Mouse (Mus musculus) C2C12 (cell line): ENCODE measurements around the gene Gm38392.
"Not testable (repeated sequence)": the region's sequence is repeated elsewhere in the genome, so short reads cannot be mapped to it uniquely, and the experiment has no call there.

ENCODE experiments used
- CEBPB ChIP-seq: IDR thresholded peaks from one replicate; pipeline ENCODE4 v1.6.1; 2011; ENCODE audit warnings: low read depth, mild to moderate bottlenecking, control low read depth, moderate library complexity
- CTCF ChIP-seq: IDR thresholded peaks from one replicate; pipeline ENCODE4 v1.5.1; 2011; ENCODE audit not compliant: control insufficient read depth, insufficient read depth, insufficient read length
- FOSL1 ChIP-seq: IDR thresholded peaks from one replicate; pipeline ENCODE4 v1.8.0; 2011; ENCODE audit warnings: mild to moderate bottlenecking, low read length; ENCODE audit not compliant: poor library complexity, insufficient read depth, severe bottlenecking
- MAX ChIP-seq: IDR thresholded peaks from one replicate; pipeline ENCODE4 v1.6.1; 2011; ENCODE audit warnings: mild to moderate bottlenecking, control low read depth
- MYOD1 ChIP-seq: IDR thresholded peaks from one replicate; pipeline ENCODE4 v1.6.1; 2011; ENCODE audit warnings: low read depth; ENCODE audit not compliant: control insufficient read depth, insufficient read length
- MYOG ChIP-seq: IDR thresholded peaks from one replicate; pipeline ENCODE4 v1.6.1; 2011; ENCODE audit not compliant: control insufficient read depth, insufficient read length; ENCODE audit errors: extremely low read depth
- USF1 ChIP-seq: IDR thresholded peaks from one replicate; pipeline ENCODE4 v1.6.1; 2011; ENCODE audit warnings: low read depth, mild to moderate bottlenecking, control low read depth, moderate library complexity

DNA sequence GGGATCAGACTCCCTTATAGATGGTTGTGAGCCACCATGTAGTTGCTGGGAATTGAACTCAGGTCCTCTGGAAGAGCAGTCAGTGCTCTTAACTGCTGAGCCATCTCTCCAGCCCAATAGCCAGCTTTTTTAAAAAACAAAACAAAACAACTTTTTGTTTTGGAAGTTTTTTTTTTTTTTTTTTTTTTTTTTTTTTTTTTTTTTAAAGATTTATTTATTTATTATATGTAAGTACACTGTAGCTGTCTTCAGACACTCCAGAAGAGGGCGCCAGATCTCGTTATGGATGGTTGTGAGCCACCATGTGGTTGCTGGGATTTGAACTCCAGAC, 1.5 kb downstream of the Gm38392 start:
- TF ChIP-seq CTCF, USF1, CEBPB, FOSL1, MYOD1, MAX, MYOG: not testable (repeated sequence)
